Mouse (Mus musculus): ENCODE results near the gene C130060K24Rik. TPM values are rescaled to one million over a fixed set of nuclear protein-coding genes. Genes with fewer than 3 reads are reported as not detected.

C130060K24Rik gene
- total and polyA plus RNA-seq, 3 experiments = not detected

GRCm38 (mm10) chr6:65341360-65341759 is 39.5 kb upstream of the C130060K24Rik start:
- Histone ChIP-seq H3K4me1 (ENCODE audit: control insufficient read depth in 1 of 2, insufficient read depth in 2 of 2) (peaks cover 14 to 15% of the 10 kb centered on the region in 2 experiments), H3K79me2 (replicated peaks; ENCODE audit: control insufficient read depth, extremely low read depth, insufficient read depth, poor library complexity, severe bottlenecking) (no peaks in the 10 kb centered on the region), H3K27ac (ENCODE audit: insufficient read depth, low read depth) (no peak overlapping the region), H3K9me3 (replicated peaks; ENCODE audit: low read length) (no peaks in the 10 kb centered on the region), H3K36me3 (replicated peaks in 1 of 2; ENCODE audit: control insufficient read depth in 1 of 2, insufficient read depth in 1 of 2, low read length in 1 of 2) (no peaks in the 10 kb centered on the region), H3K27me3 (replicated peaks) (no peaks in the 10 kb centered on the region), H3K9ac (ENCODE audit: insufficient read depth, low read depth) (0 out of 2 replicates have a peak overlapping the region, but pooled peaks have one; percentile 19), H3K4me3 (replicated peaks in 1 of 3; ENCODE audit: low read depth in 2 of 3, low read length in 2 of 3, poor library complexity in 1 of 3) (no peak overlapping the region), H3K4me2 (ENCODE audit: insufficient read depth, low read depth, poor library complexity, severe bottlenecking) (peak overlapping the region; percentile 61)
- TF ChIP-seq IRF4 (IDR thresholded peaks at IDR 0.05; ENCODE audit: low read depth, low read length) (peak; percentile 92), RAD21 (IDR thresholded peaks at IDR 0.05; ENCODE audit: low read depth, low read length) (no peak), JUN (IDR thresholded peaks at IDR 0.05; ENCODE audit: insufficient read depth, low read depth, low read length) (peak; percentile 81), POLR2AphosphoS2 (IDR thresholded peaks at IDR 0.05; ENCODE audit: low read depth, low read length) (no peak), NELFE (IDR thresholded peaks at IDR 0.05; ENCODE audit: low read depth, low read length) (no peak), EP300 (IDR thresholded peaks at IDR 0.05; ENCODE audit: low read length) (peak; percentile 53; the same call in 1 of the 2 replicates), ZMIZ1 (IDR thresholded peaks at IDR 0.05; ENCODE audit: low read depth, low read length) (no peak), UBTF (IDR thresholded peaks at IDR 0.05; ENCODE audit: low read depth, low read length) (no peak), MAX (IDR thresholded peaks at IDR 0.05; ENCODE audit: low read length) (no peak), NRF1 (IDR thresholded peaks at IDR 0.05; ENCODE audit: low read depth, low read length) (no peak), MAZ (IDR thresholded peaks at IDR 0.05; ENCODE audit: low read depth, low read length) (0 out of 2 replicates have a peak, but pooled peaks have one; percentile 45), RCOR1 (conservative IDR thresholded peaks at IDR 0.05; ENCODE audit: low read depth, low read length) (no peak), POLR2A (IDR thresholded peaks at IDR 0.05; ENCODE audit: low read depth, low read length) (no peak), JUND (conservative IDR thresholded peaks at IDR 0.05; ENCODE audit: low read depth, low read length) (peak; percentile 76), MEF2A (IDR thresholded peaks at IDR 0.05; ENCODE audit: borderline replicate concordance, low read depth, low read length) (peak; percentile 98), ZC3H11A (IDR thresholded peaks at IDR 0.05; ENCODE audit: low read depth, low read length) (no peak)
- dilution Hi-C loops (cut with MboI; ENCODE audit: extremely low pct_ligation_motif_present, extremely low pct_unique_long_range_greater_than_20kb, low sequenced_read_pairs) = no loop called here
- in situ Hi-C loops (cut with MboI; ENCODE audit: low pct_ligation_motif_present, low pct_unique_long_range_greater_than_20kb, low sequenced_read_pairs) = no loop called here
- no peak for DNase-seq (ENCODE audit: extremely low read depth)

- no peak overlapping the region for H3K27ac ChIP-seq (ENCODE audit: insufficient read depth, low read depth)
- H3K9ac ChIP-seq (ENCODE audit: insufficient read depth, low read depth) = peak overlapping the region; percentile 40
- in situ Hi-C loops (cut with MboI; ENCODE audit: low pct_ligation_motif_present, low pct_unique_long_range_greater_than_20kb, low sequenced_read_pairs) = no loop called here
- H3K4me1 ChIP-seq (ENCODE audit: control insufficient read depth in 1 of 2, insufficient read depth in 2 of 2) = peaks cover 0 to 1% of the 10 kb centered on the region in 2 experiments; a peak in 1 of 4 replicates
- no peak for TF ChIP-seq E2F4 (IDR thresholded peaks at IDR 0.05; ENCODE audit: insufficient replicate concordance, low read depth, low read length)
- no peak for TF ChIP-seq TCF12 (IDR thresholded peaks at IDR 0.05; ENCODE audit: low read depth, low read length)
- no peak for TF ChIP-seq ELF1 (IDR thresholded peaks at IDR 0.05; ENCODE audit: low read depth, low read length)
- no peak for TF ChIP-seq SMC3 (IDR thresholded peaks at IDR 0.05; ENCODE audit: low read depth, low read length)
- TF ChIP-seq MYC (IDR thresholded peaks at IDR 0.05; ENCODE audit: low read depth, low read length) = no peak
- no peak for TF ChIP-seq ETS1 (conservative IDR thresholded peaks at IDR 0.05; ENCODE audit: low read depth, low read length)
- no peak for TF ChIP-seq HCFC1 (IDR thresholded peaks at IDR 0.05; ENCODE audit: low read depth, low read length)
- no peak for TF ChIP-seq POLR2A (IDR thresholded peaks at IDR 0.05; ENCODE audit: low read depth, low read length)
- TF ChIP-seq MAX (IDR thresholded peaks at IDR 0.05; ENCODE audit: low read length) = no peak
- no peak for TF ChIP-seq EP300 (IDR thresholded peaks at IDR 0.05; ENCODE audit: low read length)
- TF ChIP-seq JUN (IDR thresholded peaks at IDR 0.05; ENCODE audit: insufficient read depth, low read depth, low read length) = no peak
- no peak for TF ChIP-seq ZKSCAN1 (IDR thresholded peaks at IDR 0.05; ENCODE audit: borderline replicate concordance, low read depth, low read length)
- TF ChIP-seq ZNF384 (IDR thresholded peaks at IDR 0.05; ENCODE audit: low read depth, low read length) = no peak
- no peak for TF ChIP-seq MAFK (IDR thresholded peaks at IDR 0.05; ENCODE audit: insufficient replicate concordance, low read length)
- no peak for TF ChIP-seq JUND (conservative IDR thresholded peaks at IDR 0.05; ENCODE audit: low read depth, low read length)
- H3K4me3 ChIP-seq (replicated peaks in 1 of 3; ENCODE audit: low read depth in 2 of 3, low read length in 2 of 3, poor library complexity in 1 of 3) = peak overlapping the region in 1 of 3 experiments; percentile 28
- H3K27me3 ChIP-seq (replicated peaks) = no peaks in the 10 kb centered on the region
- H3K9me3 ChIP-seq (replicated peaks; ENCODE audit: low read length) = no peaks in the 10 kb centered on the region
- peak overlapping the region; percentile 98 for H3K4me2 ChIP-seq (ENCODE audit: insufficient read depth, low read depth, poor library complexity, severe bottlenecking)
- H3K36me3 ChIP-seq (replicated peaks in 1 of 2; ENCODE audit: control insufficient read depth in 1 of 2, insufficient read depth in 1 of 2, low read length in 1 of 2) = no peaks in the 10 kb centered on the region
- DNase-seq (ENCODE audit: extremely low read depth) = no peak
- H3K79me2 ChIP-seq (replicated peaks; ENCODE audit: control insufficient read depth, extremely low read depth, insufficient read depth, poor library complexity, severe bottlenecking) = no peaks in the 10 kb centered on the region
- dilution Hi-C loops (cut with MboI; ENCODE audit: extremely low pct_ligation_motif_present, extremely low pct_unique_long_range_greater_than_20kb, low sequenced_read_pairs) = no loop called here
Measured at GRCm38 (mm10) chr6:65347736-65348135, 33.2 kb upstream of the C130060K24Rik start.
